Mouse (Mus musculus) retina, postnatal 1 day (tissue): ENCODE results near the gene Creg1.

Experiments used
- DNase-seq: peaks from one replicate; pipeline ENCODE4 v3.0.0-alpha.2; 2012

Gene Creg1

GRCm38 (mm10) chr1:165763635-165764372 lies at the start of gene Creg1:
Gene Creg1 (plus strand): TSS chr1:165763746.
- peak; percentile 97 for DNase-seq

GRCm38 (mm10) chr1:165713798-165714197 lies 49.7 kb upstream of the Creg1 start:
- DNase-seq = no peak

GRCm38 (mm10) chr1:165716426-165716825 lies 47.1 kb upstream of the Creg1 start:
- DNase-seq = no peak

GRCm38 (mm10) chr1:165717711-165718542 lies 45.6 kb upstream of the Creg1 start:
- DNase-seq = no peak

- DNase-seq = no peak
Measured at GRCm38 (mm10) chr1:165718543-165719105, 44.9 kb upstream of the Creg1 start.

- no peak for DNase-seq
Measured at GRCm38 (mm10) chr1:165722531-165723123, 40.9 kb upstream of the Creg1 start.

- no peak for DNase-seq
Measured at GRCm38 (mm10) chr1:165724219-165725033, 39.1 kb upstream of the Creg1 start.

GRCm38 (mm10) chr1:165725039-165725644 lies 38.4 kb upstream of the Creg1 start:
- DNase-seq = no peak

- DNase-seq = no peak
Measured at GRCm38 (mm10) chr1:165726986-165727385, 36.6 kb upstream of the Creg1 start.

- no peak for DNase-seq
Measured at GRCm38 (mm10) chr1:165728057-165728639, 35.4 kb upstream of the Creg1 start.

- no peak for DNase-seq
Measured at GRCm38 (mm10) chr1:165730129-165730528, 33.4 kb upstream of the Creg1 start.

- DNase-seq = no peak
Measured at GRCm38 (mm10) chr1:165731553-165731952, 32.0 kb upstream of the Creg1 start.

GRCm38 (mm10) chr1:165734840-165735239 lies 28.7 kb upstream of the Creg1 start:
- no peak for DNase-seq

GRCm38 (mm10) chr1:165735826-165736818 lies 27.4 kb upstream of the Creg1 start:
- peak; percentile 90 for DNase-seq

- no peak for DNase-seq
Measured at GRCm38 (mm10) chr1:165737451-165737850, 26.1 kb upstream of the Creg1 start.

- no peak for DNase-seq
Measured at GRCm38 (mm10) chr1:165737867-165738266, 25.7 kb upstream of the Creg1 start.

- DNase-seq = no peak
Measured at GRCm38 (mm10) chr1:165738985-165739384, 24.6 kb upstream of the Creg1 start.

GRCm38 (mm10) chr1:165741989-165742388 lies 21.6 kb upstream of the Creg1 start:
- DNase-seq = no peak

GRCm38 (mm10) chr1:165748053-165748452 lies 15.5 kb upstream of the Creg1 start:
- no peak for DNase-seq

- DNase-seq = no peak
Measured at GRCm38 (mm10) chr1:165751142-165751541, 12.4 kb upstream of the Creg1 start.
